Mouse (Mus musculus): ENCODE results near the gene Stab1.

The Stab1 gene

DNA sequence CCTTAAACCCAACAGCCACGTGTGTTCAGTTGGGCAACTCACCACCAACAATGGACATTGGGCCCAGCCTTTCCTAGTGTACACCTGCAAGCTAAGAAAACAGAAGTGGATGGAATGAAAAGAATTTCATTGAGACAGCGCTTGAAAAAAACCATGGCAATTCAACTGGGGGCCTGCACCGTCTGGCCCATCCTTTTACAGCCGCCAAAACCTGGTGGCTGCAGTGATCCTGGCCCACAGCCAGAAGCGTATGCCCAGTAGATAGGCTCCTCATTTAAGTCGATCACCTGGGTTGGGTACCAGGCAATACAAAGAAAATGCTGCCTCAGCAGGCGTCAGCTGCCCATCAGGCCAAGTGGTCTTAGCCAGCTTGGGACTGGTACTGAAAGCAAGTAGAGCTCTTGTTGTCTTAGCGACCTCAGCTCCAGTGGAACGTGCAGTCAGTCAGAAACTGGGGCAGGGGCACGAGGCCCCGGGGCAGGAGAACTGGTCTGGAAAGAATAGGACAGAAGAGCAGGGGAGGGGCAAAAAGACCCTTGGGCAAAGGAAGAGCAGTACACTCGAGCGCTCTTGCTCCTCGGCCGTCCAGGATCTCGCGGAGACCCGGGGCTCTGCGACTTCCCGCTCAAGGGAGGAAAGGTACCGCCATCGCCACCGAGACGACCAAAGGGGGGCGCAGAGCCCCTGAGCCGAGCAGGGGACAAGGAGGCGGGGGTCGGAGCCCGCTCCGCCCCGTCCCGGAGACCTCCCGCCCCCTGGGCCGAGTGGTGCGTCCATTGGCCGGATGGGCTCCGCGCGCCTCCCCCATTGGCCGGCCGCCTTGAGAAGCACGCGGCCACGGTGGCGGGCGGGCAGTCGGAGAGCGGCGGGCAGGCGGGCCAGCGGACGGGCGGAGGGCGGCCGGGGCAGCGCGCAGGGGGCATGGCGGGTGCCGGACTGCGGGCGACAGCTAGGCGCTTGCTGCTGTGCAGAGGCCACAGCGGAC is 37.9 kb downstream of the Stab1 start, which contains the start of gene Nt5dc2:
Nt5dc2 (plus strand) TSS at position 818 of the 985 bp plus-strand sequence.
- DNase-seq, result peak; percentile 89 to 91

- peak; percentile 50 to 64 for DNase-seq
These were observed 38.9 kb downstream of the Stab1 start for GRCm38 (mm10) chr14:31129326-31130235.

- peak; percentile 97 to 98 for DNase-seq
These were observed 39.6 kb downstream of the Stab1 start, which contains the start of gene Smim4 for GRCm38 (mm10) chr14:31128826-31129219. Gene Smim4, minus strand, starts transcription at chr14:31128956.

GRCm38 (mm10) chr14:31128101-31128825 is 40.2 kb downstream of the Stab1 start:
- DNase-seq, result peak in 1 of 2 experiments; percentile 60

DNA sequence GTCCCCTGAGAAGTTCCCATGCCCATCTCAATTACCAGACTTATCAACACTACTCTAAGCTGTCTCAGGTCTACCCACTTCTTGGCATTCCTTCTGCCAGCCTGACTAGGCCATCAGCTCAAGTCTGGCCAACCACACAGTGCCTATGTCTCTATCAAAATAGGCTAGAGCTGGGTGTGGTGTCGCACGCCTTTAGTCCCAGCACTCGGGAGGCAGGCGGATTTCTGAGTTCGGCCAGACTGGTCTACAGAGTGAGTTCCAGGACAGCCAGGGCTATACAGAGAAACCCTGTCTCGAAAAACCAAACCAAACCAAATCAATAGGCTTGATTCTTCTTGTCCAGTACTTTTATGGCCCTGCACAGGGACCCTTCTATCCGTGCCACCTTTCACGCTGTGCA is 41.6 kb downstream of the Stab1 start:
- DNase-seq, result no peak

GRCm38 (mm10) chr14:31125106-31126075 is 43.0 kb downstream of the Stab1 start:
- DNase-seq, result no peak

DNA sequence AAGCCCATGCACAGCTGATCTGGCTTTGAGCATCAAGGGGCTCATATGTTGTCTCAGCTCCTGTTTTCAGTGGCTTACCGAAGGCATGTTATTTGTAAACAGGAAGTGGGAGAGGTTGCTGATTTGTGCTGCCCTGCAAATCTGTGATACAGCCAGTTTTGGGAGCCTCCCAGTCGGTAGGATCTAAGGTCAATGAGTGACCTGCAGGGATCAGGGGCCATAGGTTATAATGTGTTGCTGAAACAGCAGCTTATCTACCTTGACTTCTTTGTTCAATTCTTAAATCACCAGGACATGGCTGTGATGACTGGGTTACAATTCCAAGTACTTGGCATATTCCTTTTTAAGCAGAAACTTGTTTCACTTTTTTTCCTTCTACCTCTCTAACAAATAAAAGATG is 52.9 kb downstream of the Stab1 start:
- DNase-seq, result no peak

DNA sequence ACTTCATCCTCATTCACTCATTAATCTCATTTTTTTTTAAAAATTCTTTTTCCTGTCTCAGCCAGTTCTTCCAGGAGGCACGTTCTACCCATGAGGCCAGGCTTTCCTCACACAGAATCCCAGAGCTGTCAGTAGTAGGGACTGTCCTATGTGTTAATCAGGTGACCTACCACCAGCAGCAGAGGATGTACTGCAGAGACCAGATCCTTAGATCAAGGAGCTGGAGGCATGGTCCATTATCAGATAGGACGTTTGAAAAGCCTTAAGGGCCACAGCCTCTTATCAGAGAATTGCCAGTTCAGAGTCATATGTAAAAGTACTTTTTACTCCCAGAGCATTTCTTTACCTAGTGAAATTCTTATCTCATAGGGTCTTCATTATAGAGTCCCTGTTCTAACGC is 54.4 kb downstream of the Stab1 start:
- DNase-seq, result no peak

GRCm38 (mm10) chr14:31112187-31112586 is 56.3 kb downstream of the Stab1 start:
- no peak for DNase-seq

- DNase-seq, result no peak
These were observed 57.8 kb downstream of the Stab1 start for GRCm38 (mm10) chr14:31110613-31111012.

GRCm38 (mm10) chr14:31105156-31105555 is 63.3 kb downstream of the Stab1 start:
- DNase-seq, result no peak

DNA sequence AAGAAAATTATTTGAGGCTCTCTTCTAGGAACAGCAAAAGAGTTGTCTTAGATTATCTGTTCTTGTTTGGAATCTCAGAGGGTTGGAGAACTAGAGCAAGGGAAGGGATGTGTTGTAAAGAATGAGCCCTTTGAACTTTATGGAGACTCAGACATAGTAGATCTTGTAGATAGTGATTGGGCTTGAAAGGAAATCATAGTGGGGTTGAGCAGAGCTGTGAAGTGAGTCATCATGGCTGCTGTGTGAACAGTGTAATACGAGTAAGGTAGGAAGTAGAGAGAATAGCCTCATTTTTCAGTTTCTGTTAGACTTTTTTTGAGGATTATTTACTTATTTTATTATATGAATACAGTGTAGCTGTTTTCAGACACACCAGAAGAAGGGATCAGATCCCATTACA is 78.5 kb downstream of the Stab1 start:
- DNase-seq, result no peak
